Mouse (Mus musculus) CH12.LX (cell line): ENCODE measurements around the gene Dcxr.

Experiments
- BHLHE40 ChIP-seq: IDR thresholded peaks from 2 replicates; pipeline ENCODE4 v1.6.1; 2011; ENCODE audit warnings: mild to moderate bottlenecking, low read depth, low read length, improper control_type of control experiment
- CTCF ChIP-seq, 2 experiments: IDR thresholded peaks in 1 of 2; conservative IDR thresholded peaks in 1 of 2; 2 replicates each; pipeline ENCODE4 v1.5.1; 2011 to 2012; ENCODE audit warnings: low read depth in 2 of 2, low read length in 2 of 2, improper control_type of control experiment in 1 of 2, inconsistent platforms in 1 of 2, mild to moderate bottlenecking in 1 of 2, moderate library complexity in 1 of 2
- E2F4 ChIP-seq: IDR thresholded peaks from 2 replicates; pipeline ENCODE4 v1.6.1; 2011; ENCODE audit warnings: low read depth, low read length, improper control_type of control experiment; ENCODE audit not compliant: insufficient replicate concordance
- EP300 ChIP-seq: IDR thresholded peaks from 2 replicates; pipeline ENCODE4 v1.6.1; 2011; ENCODE audit warnings: low read length, improper control_type of control experiment
- MAFK ChIP-seq: IDR thresholded peaks from 2 replicates; pipeline ENCODE4 v1.6.1; 2011; ENCODE audit warnings: low read length, improper control_type of control experiment; ENCODE audit not compliant: insufficient replicate concordance
- MAX ChIP-seq: IDR thresholded peaks from 2 replicates; pipeline ENCODE4 v1.6.1; 2011; ENCODE audit warnings: low read length, improper control_type of control experiment
- MXI1 ChIP-seq: IDR thresholded peaks from 2 replicates; pipeline ENCODE4 v1.6.1; 2011; ENCODE audit warnings: mild to moderate bottlenecking, low read depth, low read length, improper control_type of control experiment
- PAX5 ChIP-seq: IDR thresholded peaks from 2 replicates; pipeline ENCODE4 v1.6.1; 2012; ENCODE audit warnings: low read length, inconsistent platforms, mixed read lengths
- POLR2A ChIP-seq: IDR thresholded peaks from 2 replicates; pipeline ENCODE4 v1.6.1; 2011; ENCODE audit warnings: low read depth, mild to moderate bottlenecking, improper control_type of control experiment, low read length
- TBP ChIP-seq: conservative IDR thresholded peaks from 2 replicates; pipeline ENCODE4 v1.6.1; 2011; ENCODE audit warnings: low read depth, low read length, improper control_type of control experiment
- USF1 ChIP-seq: IDR thresholded peaks from 2 replicates; pipeline ENCODE4 v1.6.1; 2014; ENCODE audit warnings: low read depth, mild to moderate bottlenecking, inconsistent platforms, low read length, improper control_type of control experiment
- ZNF384 ChIP-seq: IDR thresholded peaks from 2 replicates; pipeline ENCODE4 v1.6.1; 2012; ENCODE audit warnings: low read depth, low read length, improper control_type of control experiment, inconsistent platforms

- TF ChIP-seq MAX: no peak
- no peak for TF ChIP-seq E2F4
- no peak for TF ChIP-seq MAFK
- no peak for TF ChIP-seq ZNF384
- no peak for TF ChIP-seq EP300
- TF ChIP-seq CTCF (conservative IDR thresholded peaks at IDR 0.05 in 1 of 2, IDR thresholded peaks at IDR 0.05 in 1 of 2; ENCODE audit: low read depth in 2 of 2, low read length in 2 of 2): peak; percentile 27 to 57
- no peak for TF ChIP-seq POLR2A
- no peak for TF ChIP-seq USF1
- no peak for TF ChIP-seq BHLHE40
- TF ChIP-seq PAX5: no peak
- TF ChIP-seq TBP: no peak
- TF ChIP-seq MXI1: no peak
Measured at GRCm38 (mm10) chr11:120696568-120696967, 30.5 kb downstream of the Dcxr start.
